9 mouse cellular contexts compared by ENCODE assay signal in genomic region chr9:46061696-46062425, GRCm38 (mm10). TPM values are rescaled to one million over a fixed set of nuclear protein-coding genes. Genes with fewer than 3 reads are reported as not detected.
DNase-seq lines count a peak whose midpoint lies in the region; ATAC-seq and TF ChIP-seq lines count a peak whose summit lies in the region.
"Had no signal": no experiment of that assay in that cellular context is flagged by ENCODE, and none has a peak within 500 bp of the region (broad histone marks: within the 10 kb centered on the region; RNA-seq: fewer than 3 reads in every experiment).

No protein-coding gene starts in this region.

- H3K4me2 ChIP-seq in intestine, embryonic 16.5 days (ENCODE audit: low read depth, low read length), result no peak overlapping the region
- H3K4me2 ChIP-seq in forebrain, embryonic 11.5 days (ENCODE audit: low read depth, low read length, severe bottlenecking), result no peak overlapping the region
- H3K4me2 ChIP-seq: neural tube, embryonic 13.5 days had no signal

- 69% methylated on average over 9 of the region's 9 CpGs for WGBS in intestine, embryonic 16.5 days
- 80% methylated on average over 9 of the region's 9 CpGs for WGBS in forebrain, embryonic 11.5 days

- no peaks in the 10 kb centered on the region for H3K27me3 ChIP-seq in intestine, embryonic 16.5 days (replicated peaks; ENCODE audit: control insufficient read depth, insufficient read depth, low read length)
- H3K27me3 ChIP-seq in forebrain, embryonic 11.5 days (ENCODE audit: control insufficient read depth, insufficient read depth, low read length), result no peaks in the 10 kb centered on the region
- H3K27me3 ChIP-seq: neural tube, embryonic 13.5 days had no signal

- TF ChIP-seq CTCF in gastrocnemius, adult 2 months (IDR thresholded peaks at IDR 0.05), result no peak

- no peak overlapping the region for H3K4me3 ChIP-seq in gastrocnemius, adult 2 months
- no peak overlapping the region for H3K4me3 ChIP-seq in intestine, embryonic 16.5 days (ENCODE audit: low read length)
- no peak overlapping the region for H3K4me3 ChIP-seq in forebrain, embryonic 11.5 days (ENCODE audit: low read depth, low read length)
- H3K4me3 ChIP-seq: neural tube, embryonic 13.5 days had no signal

- no peak overlapping the region for H3K9ac ChIP-seq in intestine, embryonic 16.5 days (ENCODE audit: low read depth, low read length)
- H3K9ac ChIP-seq in forebrain, embryonic 11.5 days (ENCODE audit: low read length), result no peak overlapping the region
- H3K9ac ChIP-seq: neural tube, embryonic 13.5 days had no signal

- intact Hi-C loops in gastrocnemius, adult 2 months (cut with DNase I), result no loop called here

- peaks cover 6% of the 10 kb centered on the region; the same call in 1 of the 2 replicates for H3K4me1 ChIP-seq in intestine, embryonic 16.5 days (ENCODE audit: control insufficient read depth, insufficient read depth, low read length)
- H3K4me1 ChIP-seq in forebrain, embryonic 11.5 days (replicated peaks; ENCODE audit: control insufficient read depth, insufficient read depth, low read length), result no peaks in the 10 kb centered on the region

- no peak for ATAC-seq in intestine, embryonic 16.5 days
- ATAC-seq in forebrain, embryonic 11.5 days (replicated peaks; ENCODE audit: low FRiP score), result no peak

- no peaks in the 10 kb centered on the region for H3K9me3 ChIP-seq in intestine, embryonic 16.5 days (ENCODE audit: control insufficient read depth, low read length)
- H3K9me3 ChIP-seq in forebrain, embryonic 11.5 days (ENCODE audit: control insufficient read depth, low read length), result no peaks in the 10 kb centered on the region

- H3K27ac ChIP-seq in gastrocnemius, adult 2 months, result peak overlapping the region; percentile 56
- no peak overlapping the region for H3K27ac ChIP-seq in intestine, embryonic 16.5 days (ENCODE audit: low read length)
- no peak overlapping the region for H3K27ac ChIP-seq in forebrain, embryonic 11.5 days (ENCODE audit: low read depth, low read length)
- H3K27ac ChIP-seq: neural tube, embryonic 13.5 days had no signal

- peak; percentile 48 for DNase-seq in gastrocnemius, adult 2 months
- no peak for DNase-seq in gastrocnemius, postnatal 25 days
- DNase-seq in urinary bladder, postnatal 14 days (ENCODE audit: low spot score), result peak; percentile 25
- no peak for DNase-seq in urinary bladder, postnatal 10 days (ENCODE audit: low spot score)
- peak; percentile 30 to 44 for DNase-seq in layer of hippocampus, postnatal 14 days (ENCODE audit: low spot score in 2 of 2)
- no peak for DNase-seq in forebrain, embryonic 11.5 days (ENCODE audit: low spot score)
- no peak for DNase-seq in urinary bladder, postnatal 4 days (ENCODE audit: low spot score in 2 of 2)

- H3K36me3 ChIP-seq in intestine, embryonic 16.5 days (ENCODE audit: control insufficient read depth, insufficient read depth, low read length), result no peaks in the 10 kb centered on the region
- H3K36me3 ChIP-seq in forebrain, embryonic 11.5 days (ENCODE audit: control insufficient read depth, insufficient read depth, low read length), result no peaks in the 10 kb centered on the region
- H3K36me3 ChIP-seq: neural tube, embryonic 13.5 days had no signal

RNA-seq across cellular contexts. Expression of gene Sik3, which starts 49.2 kb away (rescaled TPM):
- 10 to 100 TPM; 38.0 to 41.1 TPM for total RNA-seq in gastrocnemius, adult 2 months (2021)
- total RNA-seq in gastrocnemius, postnatal 25 days (2021), result 10 to 100 TPM; 34.7 to 38.9 TPM
- total RNA-seq in layer of hippocampus, postnatal 14 days (2021), result 100 to 1,000 TPM; 104 to 118 TPM
- 5.1 and 5.2 TPM in 2 replicates for polyA plus RNA-seq in intestine, embryonic 16.5 days (2015; fragmentation: Nextera tagmentation; extraction: Ambion mirVana)
- polyA plus RNA-seq in forebrain, embryonic 11.5 days (2014; fragmentation: Nextera tagmentation; extraction: Ambion mirVana), result 11.3 TPM in 2 replicates

RNA-seq across cellular contexts. Expression of gene Pafah1b2, which starts 49.4 kb away (rescaled TPM):
- total RNA-seq in gastrocnemius, adult 2 months (2021), result 10 to 100 TPM; 28.0 to 29.5 TPM
- total RNA-seq in gastrocnemius, postnatal 25 days (2021), result 10 to 100 TPM; 27.8 to 32.2 TPM
- total RNA-seq in layer of hippocampus, postnatal 14 days (2021), result 100 to 1,000 TPM; 196 to 238 TPM
- polyA plus RNA-seq in intestine, embryonic 16.5 days (2015; fragmentation: Nextera tagmentation; extraction: Ambion mirVana), result 123 and 137 TPM in 2 replicates
- polyA plus RNA-seq in forebrain, embryonic 11.5 days (2014; fragmentation: Nextera tagmentation; extraction: Ambion mirVana), result 274 and 277 TPM in 2 replicates

Comparison
In these comparisons a context has a peak if more than half of its experiments do, and no peak if none do; other contexts are left out.
1. DNase-seq: peak in gastrocnemius, adult 2 months (single experiment), urinary bladder, postnatal 14 days (single experiment) and layer of hippocampus, postnatal 14 days (2 of 2); none in gastrocnemius, postnatal 25 days (single experiment), urinary bladder, postnatal 10 days (single experiment), forebrain, embryonic 11.5 days (single experiment) and urinary bladder, postnatal 4 days (0 of 2).
2. RNA of gene Pafah1b2, which starts 49.4 kb away (total RNA-seq): 196 to 238 TPM in layer of hippocampus, postnatal 14 days; 27.8 to 32.2 TPM in gastrocnemius, postnatal 25 days and 28.0 to 29.5 TPM in gastrocnemius, adult 2 months; every median in the first group is over 4 times any median in the second.